Mouse (Mus musculus) gastrocnemius, adult 2 months (tissue): ENCODE measurements around the gene Gorab. TPM values are rescaled to one million over a fixed set of nuclear protein-coding genes. Genes with fewer than 3 reads are reported as not detected.

Experiments used
- DNase-seq: peaks from one replicate; pipeline ENCODE4 v3.0.0; 2022
- H3K27ac ChIP-seq: fragments of 200-600 bp; 2 replicates; pipeline ENCODE4 v1.8.1; 2022; ENCODE audit warnings: mild to moderate bottlenecking
- H3K4me3 ChIP-seq: fragments of 200-600 bp; 2 replicates; pipeline ENCODE4 v1.8.1; 2022; ENCODE audit warnings: mild to moderate bottlenecking, moderate library complexity
- CTCF ChIP-seq: fragments of 200-600 bp; IDR thresholded peaks from 2 replicates; pipeline ENCODE4 v1.8.1; 2022; ENCODE audit warnings: antibody characterized with exemption, mild to moderate bottlenecking, moderate library complexity
- intact Hi-C: fragments of 180-260 bp; cut with DNase I; formaldehyde crosslinking; loops from one replicate; pipeline ENCODE4 v1.15.1; 2025
- long read RNA-seq, 2 experiments: library from polyadenylated mRNA; stranded (forward); transcript quantifications; one replicate each; pipeline ENCODE4 v2.0.0; 2021
- total RNA-seq, 2 experiments: library from RNA; stranded (reverse); gene quantifications; 2 replicates each; pipeline ENCODE4 v1.2.3; 2021

Gorab gene
- total RNA-seq = 1 to 10 TPM; 1.2 to 3.2 TPM
- long read RNA-seq, experiment 1, transcript Gorab-201 (5 exons, 2,538 nt) = major isoform, 6 of 7 reads
- long read RNA-seq, experiment 1, partial matches to known transcripts = 0 of 7 reads
- long read RNA-seq, experiment 1, other reads (novel, unspliced or antisense) = 1 of 7 reads
- long read RNA-seq, experiment 2, partial matches to known transcripts = 0 of 3 reads
- long read RNA-seq, experiment 2, other reads (novel, unspliced or antisense) = 3 of 3 reads

- peak; percentile 96 for DNase-seq
- intact Hi-C loops = loop anchor here (10.0 kb wide), 2 partner anchors 89 to 249 kb away; partner anchors contain the start of gene Prrx1
These were observed at the start of gene Gorab for GRCm38 (mm10) chr1:163403498-163404126. TSS of gene Gorab (minus strand) at chr1:163403669.

GRCm38 (mm10) chr1:163443832-163444231 is 40.4 kb upstream of the Gorab start:
- H3K27ac ChIP-seq = no peak overlapping the region
- TF ChIP-seq CTCF = no peak
- DNase-seq = peak; percentile 17
- no peak overlapping the region for H3K4me3 ChIP-seq
- intact Hi-C loops = no loop called here

More at GRCm38 (mm10) chr1:163403498-163404126, at the start of gene Gorab:
- Histone ChIP-seq H3K4me3 (peak within 1 kb of the TSS; percentile 89), H3K27ac (peak within 1 kb of the TSS; percentile 95)
- TF ChIP-seq CTCF = no peak

- no peak for DNase-seq
- TF ChIP-seq CTCF = no peak
- no peak overlapping the region for H3K27ac ChIP-seq
- intact Hi-C loops = no loop called here
- no peak overlapping the region for H3K4me3 ChIP-seq
These were observed 35.5 kb upstream of the Gorab start for GRCm38 (mm10) chr1:163439002-163439401.

GRCm38 (mm10) chr1:163423467-163424014 is 20.1 kb upstream of the Gorab start:
- no peak for TF ChIP-seq CTCF
- DNase-seq = no peak
- H3K27ac ChIP-seq = no peak overlapping the region
- intact Hi-C loops = no loop called here
- no peak overlapping the region for H3K4me3 ChIP-seq

- H3K27ac ChIP-seq = no peak overlapping the region
- intact Hi-C loops = no loop called here
- TF ChIP-seq CTCF = no peak
These were observed 13.7 kb upstream of the Gorab start for GRCm38 (mm10) chr1:163417191-163417590.

GRCm38 (mm10) chr1:163414200-163414599 is 10.7 kb upstream of the Gorab start:
- no peak for DNase-seq
- intact Hi-C loops = no loop called here
- Histone ChIP-seq H3K4me3 (no peak overlapping the region), H3K27ac (no peak overlapping the region)
- no peak for TF ChIP-seq CTCF

More at GRCm38 (mm10) chr1:163417191-163417590, 13.7 kb upstream of the Gorab start:
- H3K4me3 ChIP-seq = no peak overlapping the region
- DNase-seq = no peak

- no peak for DNase-seq
- Histone ChIP-seq H3K4me3 (no peak overlapping the region), H3K27ac (no peak overlapping the region)
- intact Hi-C loops = loop anchor here (10.0 kb wide), 2 partner anchors 91 to 251 kb away; partner anchors contain the start of gene Prrx1
- TF ChIP-seq CTCF = no peak
These were observed 2.7 kb upstream of the Gorab start for GRCm38 (mm10) chr1:163406203-163406602.

- no peak for TF ChIP-seq CTCF
These were observed 12.1 kb downstream of the Gorab start for GRCm38 (mm10) chr1:163391321-163391720.

GRCm38 (mm10) chr1:163390044-163390443 is 13.4 kb downstream of the Gorab start:
- intact Hi-C loops = no loop called here
- TF ChIP-seq CTCF = no peak
- H3K4me3 ChIP-seq = no peak overlapping the region
- no peak for DNase-seq
- no peak overlapping the region for H3K27ac ChIP-seq

More at GRCm38 (mm10) chr1:163391321-163391720, 12.1 kb downstream of the Gorab start:
- no peak overlapping the region for H3K27ac ChIP-seq
- no peak overlapping the region for H3K4me3 ChIP-seq
- DNase-seq = no peak
- intact Hi-C loops = no loop called here

GRCm38 (mm10) chr1:163386196-163386595 is 17.3 kb downstream of the Gorab start:
- TF ChIP-seq CTCF = no peak
- no peak for DNase-seq
- intact Hi-C loops = no loop called here
- Histone ChIP-seq H3K27ac (0 out of 2 replicates have a peak overlapping the region, but pooled peaks have one; percentile 16), H3K4me3 (no peak overlapping the region)

GRCm38 (mm10) chr1:163383442-163384027 is 19.9 kb downstream of the Gorab start:
- intact Hi-C loops = no loop called here
- Histone ChIP-seq H3K4me3 (no peak overlapping the region), H3K27ac (0 out of 2 replicates have a peak overlapping the region, but pooled peaks have one; percentile 20)
- DNase-seq = no peak
- no peak for TF ChIP-seq CTCF

- Histone ChIP-seq H3K27ac (no peak overlapping the region), H3K4me3 (no peak overlapping the region)
- no peak for DNase-seq
- no peak for TF ChIP-seq CTCF
- intact Hi-C loops = no loop called here
These were observed 21.3 kb downstream of the Gorab start for GRCm38 (mm10) chr1:163382048-163382719.
